Mouse (Mus musculus) hindbrain, embryonic 14.5 days (tissue): Measurements from ENCODE around the gene Ywhah. TPM values are rescaled to one million over a fixed set of nuclear protein-coding genes. Genes with fewer than 3 reads are reported as not detected.

Experiments used
- ATAC-seq: fragments of 200-750 bp; cut with Nextera tagmentation; 2 replicates; pipeline ENCODE4 v1.8.0; 2017; ENCODE audit warnings: moderate number of reproducible peaks, mild to moderate bottlenecking, moderate TSS enrichment, moderate library complexity; ENCODE audit not compliant: low FRiP score
- DNase-seq: peaks from one replicate; pipeline ENCODE4 v3.0.0-alpha.2; 2015; ENCODE audit warnings: low spot score
- H3K27ac ChIP-seq: fragments of 300-500 bp; sonication (generic); 2 replicates; pipeline ENCODE4 v1.5.1; 2014; ENCODE audit warnings: mild to moderate bottlenecking, moderate library complexity
- H3K27me3 ChIP-seq: fragments of 300-500 bp; sonication (generic); 2 replicates; pipeline ENCODE4 v1.6.1; 2014; ENCODE audit warnings: mild to moderate bottlenecking, low read length, mixed read lengths; ENCODE audit not compliant: control insufficient read depth, insufficient read depth
- H3K36me3 ChIP-seq: fragments of 300-500 bp; sonication (generic); replicated peaks from 2 replicates; pipeline ENCODE4 v1.6.1; 2014; ENCODE audit not compliant: control insufficient read depth, insufficient read depth
- H3K4me1 ChIP-seq: fragments of 300-500 bp; sonication (generic); replicated peaks from 2 replicates; pipeline ENCODE4 v1.6.1; 2014; ENCODE audit warnings: antibody characterized with exemption, low read length, mixed read lengths; ENCODE audit not compliant: control insufficient read depth, insufficient read depth
- H3K4me2 ChIP-seq: fragments of 300-500 bp; sonication (generic); replicated peaks from 2 replicates; pipeline ENCODE4 v1.6.1; 2014; ENCODE audit warnings: mild to moderate bottlenecking, moderate library complexity
- H3K4me3 ChIP-seq: fragments of 300-500 bp; sonication (generic); replicated peaks from 2 replicates; pipeline ENCODE4 v1.5.1; 2014; ENCODE audit warnings: mild to moderate bottlenecking, low read length
- H3K9ac ChIP-seq: fragments of 300-500 bp; sonication (generic); 2 replicates; pipeline ENCODE4 v1.6.1; 2014
- H3K9me3 ChIP-seq: fragments of 300-500 bp; sonication (generic); 2 replicates; pipeline ENCODE4 v1.6.1; 2016; ENCODE audit warnings: low read length; ENCODE audit not compliant: control insufficient read depth
- WGBS: fragments of 180-500 bp; shearing (Covaris S2); extraction: QIAGEN DNeasy Blood & Tissue Kit; methylation state at CpG from one replicate; pipeline ENCODE4 v1.1.7; 2014; 5-methylcytosine and 5-hydroxymethylcytosine counted together
- polyA plus RNA-seq: library from polyadenylated mRNA; unstranded; fragments of >200 nt; fragmentation: Nextera tagmentation; extraction: Ambion mirVana; gene quantifications from 2 replicates; pipeline ENCODE4 v1.2.1, GENCODE M21; 2014

The Ywhah gene
- polyA plus RNA-seq, 1 experiment from 2014 or later: 745 TPM

- Histone ChIP-seq H3K4me2 (no peak overlapping the region), H3K9me3 (no peaks in the 10 kb centered on the region), H3K4me3 (no peak overlapping the region), H3K27ac (peak overlapping the region; percentile 69), H3K27me3 (no peaks in the 10 kb centered on the region), H3K36me3 (no peaks in the 10 kb centered on the region), H3K9ac (no peak overlapping the region), H3K4me1 (peaks cover 14% of the 10 kb centered on the region)
- WGBS: 74% methylated on average over 1 of the region's 1 CpGs
- ATAC-seq (peak; percentile 62), DNase-seq (peak; percentile 46)
Measured at GRCm38 (mm10) chr5:32996560-32996959, 22.1 kb upstream of the Ywhah start.

- Histone ChIP-seq H3K27me3 (no peaks in the 10 kb centered on the region), H3K4me2 (no peak overlapping the region), H3K4me3 (no peak overlapping the region), H3K27ac (no peak overlapping the region), H3K9ac (no peak overlapping the region), H3K4me1 (peaks cover 14% of the 10 kb centered on the region), H3K36me3 (no peaks in the 10 kb centered on the region), H3K9me3 (no peaks in the 10 kb centered on the region)
- DNase-seq: no peak
- no peak for ATAC-seq
- WGBS: 70% methylated on average over 4 of the region's 4 CpGs
Measured at GRCm38 (mm10) chr5:32997686-32998085, 20.9 kb upstream of the Ywhah start.

GRCm38 (mm10) chr5:32998783-32999182 is 19.8 kb upstream of the Ywhah start:
- Histone ChIP-seq H3K27ac (no peak overlapping the region), H3K27me3 (no peaks in the 10 kb centered on the region), H3K9ac (no peak overlapping the region), H3K9me3 (no peaks in the 10 kb centered on the region), H3K36me3 (no peaks in the 10 kb centered on the region), H3K4me1 (peaks cover 14% of the 10 kb centered on the region), H3K4me3 (no peak overlapping the region), H3K4me2 (no peak overlapping the region)
- no peak for DNase-seq
- no peak for ATAC-seq
- WGBS: 88% methylated on average over 4 of the region's 4 CpGs

GRCm38 (mm10) chr5:33001111-33001510 is 17.5 kb upstream of the Ywhah start:
- Histone ChIP-seq H3K4me2 (no peak overlapping the region), H3K9ac (no peak overlapping the region), H3K27me3 (no peaks in the 10 kb centered on the region), H3K4me1 (peaks cover 19% of the 10 kb centered on the region), H3K27ac (no peak overlapping the region), H3K36me3 (no peaks in the 10 kb centered on the region), H3K9me3 (no peaks in the 10 kb centered on the region), H3K4me3 (no peak overlapping the region)
- 88% methylated on average over 5 of the region's 5 CpGs for WGBS
- no peak for ATAC-seq
- no peak for DNase-seq

GRCm38 (mm10) chr5:33002781-33003180 is 15.8 kb upstream of the Ywhah start:
- 87% methylated on average over 5 of the region's 5 CpGs for WGBS
- H3K4me1 ChIP-seq: peaks cover 23% of the 10 kb centered on the region
- ATAC-seq (no peak), DNase-seq (no peak)
- H3K4me2 ChIP-seq: no peak overlapping the region
- H3K4me3 ChIP-seq: no peak overlapping the region
- H3K9ac ChIP-seq: no peak overlapping the region
- no peaks in the 10 kb centered on the region for H3K27me3 ChIP-seq
- no peaks in the 10 kb centered on the region for H3K9me3 ChIP-seq
- no peak overlapping the region for H3K27ac ChIP-seq
- H3K36me3 ChIP-seq: no peaks in the 10 kb centered on the region

GRCm38 (mm10) chr5:33003500-33003899 is 15.1 kb upstream of the Ywhah start:
- Histone ChIP-seq H3K4me3 (no peak overlapping the region), H3K27ac (no peak overlapping the region), H3K9ac (no peak overlapping the region), H3K9me3 (no peaks in the 10 kb centered on the region), H3K36me3 (no peaks in the 10 kb centered on the region), H3K4me2 (no peak overlapping the region), H3K4me1 (peaks cover 23% of the 10 kb centered on the region), H3K27me3 (no peaks in the 10 kb centered on the region)
- WGBS: 74% methylated on average over 6 of the region's 6 CpGs
- no peak for ATAC-seq
- no peak for DNase-seq

- no peaks in the 10 kb centered on the region for H3K9me3 ChIP-seq
- no peak overlapping the region for H3K4me2 ChIP-seq
- H3K27ac ChIP-seq: no peak overlapping the region
- ATAC-seq: no peak
- H3K36me3 ChIP-seq: no peaks in the 10 kb centered on the region
- H3K4me3 ChIP-seq: no peak overlapping the region
- no peaks in the 10 kb centered on the region for H3K27me3 ChIP-seq
- H3K9ac ChIP-seq: no peak overlapping the region
- no peak for DNase-seq
- WGBS: 72% methylated on average over 4 of the region's 4 CpGs
- H3K4me1 ChIP-seq: peaks cover 23% of the 10 kb centered on the region
Measured at GRCm38 (mm10) chr5:33004110-33004509, 14.5 kb upstream of the Ywhah start.

- 60% methylated on average over 11 of the region's 11 CpGs for WGBS
- H3K4me2 ChIP-seq: no peak overlapping the region
- H3K27ac ChIP-seq: peak overlapping the region; percentile 74
- no peak for DNase-seq
- H3K4me1 ChIP-seq: peaks cover 31% of the 10 kb centered on the region
- H3K9me3 ChIP-seq: no peaks in the 10 kb centered on the region
- no peaks in the 10 kb centered on the region for H3K27me3 ChIP-seq
- peak; percentile 35 for ATAC-seq
- no peak overlapping the region; the same call in 1 of the 2 replicates for H3K9ac ChIP-seq
- H3K36me3 ChIP-seq: no peaks in the 10 kb centered on the region
- no peak overlapping the region for H3K4me3 ChIP-seq
Measured at GRCm38 (mm10) chr5:33005442-33006145, 13.0 kb upstream of the Ywhah start.

GRCm38 (mm10) chr5:33006670-33007069 is 11.9 kb upstream of the Ywhah start:
- H3K27me3 ChIP-seq: no peaks in the 10 kb centered on the region
- no peak overlapping the region for H3K4me3 ChIP-seq
- H3K9ac ChIP-seq: no peak overlapping the region
- H3K4me2 ChIP-seq: peak overlapping the region; percentile 8; the same call in 1 of the 2 replicates
- H3K36me3 ChIP-seq: no peaks in the 10 kb centered on the region
- WGBS: 28% methylated on average over 8 of the region's 8 CpGs
- DNase-seq: peak; percentile 52
- ATAC-seq: peak; percentile 77
- H3K9me3 ChIP-seq: no peaks in the 10 kb centered on the region
- peaks cover 42% of the 10 kb centered on the region for H3K4me1 ChIP-seq
- H3K27ac ChIP-seq: peak overlapping the region; percentile 74

GRCm38 (mm10) chr5:33007371-33007770 is 11.2 kb upstream of the Ywhah start:
- ATAC-seq (no peak), DNase-seq (no peak)
- Histone ChIP-seq H3K27ac (peak overlapping the region; percentile 73), H3K27me3 (no peaks in the 10 kb centered on the region), H3K9ac (no peak overlapping the region), H3K36me3 (no peaks in the 10 kb centered on the region), H3K4me3 (no peak overlapping the region), H3K4me2 (no peak overlapping the region), H3K4me1 (peaks cover 44% of the 10 kb centered on the region), H3K9me3 (no peaks in the 10 kb centered on the region)
- WGBS: 59% methylated on average over 4 of the region's 4 CpGs
